Mouse (Mus musculus): ENCODE data around the gene Mrps18b.

DNA sequence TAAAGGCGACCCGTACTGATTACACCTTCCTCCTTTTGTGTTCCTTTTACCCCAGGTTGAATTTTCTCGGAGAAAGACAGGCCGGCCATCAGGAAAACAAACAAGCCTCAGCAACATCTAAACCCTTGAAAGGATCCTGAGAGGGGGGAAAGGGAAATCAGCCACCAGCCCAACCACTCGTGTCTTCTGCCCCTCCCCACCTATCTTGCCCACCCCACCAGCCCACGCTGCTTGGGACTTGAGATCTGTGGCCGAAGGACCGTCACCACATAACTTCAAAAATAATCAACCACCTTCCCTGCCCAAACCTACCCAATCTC lies 914 bp upstream of the Mrps18b start:
- TF ChIP-seq CTCF (IDR thresholded peaks at IDR 0.05; ENCODE audit: low read depth, low read length) (no peak), POLR2A (IDR thresholded peaks at IDR 0.05; ENCODE audit: insufficient read depth, low read length) (no peak), EP300 (IDR thresholded peaks at IDR 0.05; ENCODE audit: insufficient read depth, low read depth, low read length) (no peak)
